Mouse (Mus musculus) neural tube, embryonic 10.5 days (tissue): ENCODE measurements around the gene Ppp1r3g.
"Not testable (repeated sequence)": the region's sequence is repeated elsewhere in the genome, so short reads cannot be mapped to it uniquely, and the experiment has no call there.

Experiments
- DNase-seq: peaks from one replicate; pipeline ENCODE4 v3.0.0-alpha.2; 2017; ENCODE audit warnings: low spot score; ENCODE audit errors: extremely low spot score

The Ppp1r3g gene

DNA sequence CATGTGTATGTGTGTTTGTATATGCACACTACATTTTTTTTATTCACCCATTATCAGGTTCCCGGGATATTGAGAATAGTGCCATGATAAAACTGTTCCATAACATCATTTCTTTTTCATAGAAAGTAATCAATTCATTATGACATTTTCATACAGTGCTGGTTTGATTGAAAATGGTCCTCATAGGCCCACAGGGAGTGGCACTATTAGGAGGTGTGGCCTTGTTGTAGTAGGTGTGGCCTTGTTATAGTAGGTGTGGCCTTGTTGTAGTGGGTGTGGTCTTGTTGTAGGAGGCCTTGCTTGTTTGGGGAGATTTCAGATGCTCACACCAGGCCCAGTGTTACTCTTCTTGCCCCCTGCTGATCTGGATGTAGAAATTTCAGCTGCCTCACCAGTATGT lies at the start of gene Ppp1r3g:
Ppp1r3g (plus strand) TSS at position 301 of the 400 bp plus-strand sequence.
- no peak for DNase-seq

- no peak for DNase-seq
These were observed 47.2 kb upstream of the Ppp1r3g start for GRCm38 (mm10) chr13:35911476-35911875.

DNA sequence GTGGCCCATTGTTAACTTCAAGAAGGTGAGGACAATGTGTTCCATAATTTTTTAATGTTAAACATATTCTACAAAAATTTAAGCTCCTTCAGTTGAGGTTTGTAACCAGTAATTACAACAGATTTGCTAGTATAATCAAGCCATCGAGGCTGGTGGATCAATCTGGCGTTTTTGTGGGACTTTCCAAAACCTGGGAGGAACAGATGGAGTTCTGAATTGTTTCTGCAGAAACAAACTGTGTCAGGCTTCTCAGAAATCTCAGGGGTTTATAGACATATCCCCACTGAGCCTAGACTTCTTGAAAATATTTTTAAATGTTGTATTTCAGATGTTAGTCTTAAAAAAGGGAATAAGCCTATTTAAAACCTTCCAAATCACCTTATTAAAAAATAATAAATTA lies 20.6 kb upstream of the Ppp1r3g start:
- no peak for DNase-seq

- DNase-seq: no peak
These were observed 18.6 kb upstream of the Ppp1r3g start for GRCm38 (mm10) chr13:35939871-35940665.

GRCm38 (mm10) chr13:35940934-35941333 lies 17.7 kb upstream of the Ppp1r3g start:
- no peak for DNase-seq

DNA sequence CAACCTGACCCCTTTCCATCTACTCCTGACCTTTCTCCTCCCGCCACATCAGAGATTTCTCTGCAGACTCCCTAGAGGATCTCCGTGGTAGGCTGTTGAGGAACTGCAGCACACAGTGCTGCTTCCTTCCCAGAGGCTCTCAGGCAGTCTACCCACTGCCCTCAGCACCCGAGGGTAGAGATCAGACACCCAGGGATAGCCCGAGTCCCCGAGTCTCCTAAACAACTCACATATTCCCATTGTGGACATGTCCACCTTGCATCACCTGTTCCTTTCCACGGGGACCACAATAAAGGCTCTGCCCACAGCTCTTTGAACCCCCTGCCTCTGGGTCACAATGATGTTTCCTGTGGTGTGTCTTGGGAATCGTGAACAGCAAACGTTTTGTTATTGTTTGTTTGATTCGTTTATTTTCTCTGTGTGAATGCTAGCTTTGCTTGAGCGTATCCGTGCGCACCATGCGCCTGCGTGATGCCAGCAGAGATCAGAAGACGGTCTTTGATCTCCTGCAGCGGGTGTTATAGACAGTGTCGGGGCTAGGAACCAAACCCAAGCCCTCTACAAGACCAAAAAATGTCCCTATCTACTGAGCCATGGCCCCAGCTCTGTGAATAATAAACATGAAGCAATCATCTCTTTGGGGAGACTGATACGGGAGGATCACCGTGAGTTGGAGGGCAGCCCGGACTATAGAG lies 11.8 kb upstream of the Ppp1r3g start:
- DNase-seq: no peak

DNA sequence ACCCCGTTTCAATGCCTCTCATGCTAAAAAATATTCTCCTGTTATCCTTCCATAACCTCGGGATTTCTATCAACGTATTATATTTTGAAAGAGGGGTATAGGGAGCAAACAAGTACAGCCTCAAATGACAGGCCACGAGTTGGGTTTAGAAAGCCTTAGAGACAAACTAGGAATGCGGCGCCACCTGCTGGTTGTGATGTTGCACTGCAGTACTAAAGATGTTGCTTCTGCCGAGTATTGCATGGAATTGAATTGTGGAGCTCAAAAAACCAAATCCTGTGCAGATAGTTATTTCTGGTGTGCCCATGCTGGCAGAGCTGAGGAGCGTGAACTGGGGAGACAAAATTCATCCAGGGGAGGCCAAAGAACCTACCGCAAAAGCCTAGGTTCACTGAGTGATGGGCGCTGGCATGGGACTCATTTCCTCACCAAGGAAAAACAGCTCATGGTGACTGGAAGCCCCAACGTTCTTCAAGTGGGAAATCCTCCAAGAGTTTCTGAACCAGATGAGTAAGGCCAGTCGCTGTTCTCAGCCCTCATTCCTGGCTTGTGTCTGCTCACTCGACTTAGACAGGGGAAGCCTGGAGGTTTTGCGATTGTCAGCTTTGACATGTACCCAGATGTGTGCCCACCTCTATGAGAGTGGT lies 11.2 kb upstream of the Ppp1r3g start:
- peak; percentile 72 for DNase-seq

- peak; percentile 27 for DNase-seq
These were observed 8.7 kb upstream of the Ppp1r3g start for GRCm38 (mm10) chr13:35949814-35950455.

GRCm38 (mm10) chr13:35959391-35960067 lies 890 bp downstream of the Ppp1r3g start:
- DNase-seq: no peak

DNA sequence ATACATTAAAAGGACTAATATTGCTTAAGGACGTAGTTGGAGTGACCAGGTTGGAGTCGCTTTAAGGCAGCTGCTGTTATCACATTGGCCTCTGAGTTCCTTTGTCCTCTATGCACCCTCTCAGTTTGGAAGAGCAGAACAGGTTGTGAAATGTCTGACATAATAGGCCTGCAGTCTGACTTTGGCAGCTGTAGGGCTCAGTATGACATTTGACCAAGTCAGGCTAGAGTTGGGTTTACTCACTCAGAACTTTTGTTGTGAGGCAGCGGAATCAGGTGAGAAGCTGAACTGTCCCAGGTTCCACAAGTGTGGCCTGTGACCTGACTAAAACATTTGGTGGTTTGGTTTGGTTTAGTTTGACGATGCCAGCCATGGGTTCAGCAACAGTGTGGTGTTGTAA lies 4.9 kb downstream of the Ppp1r3g start:
- no peak for DNase-seq

DNA sequence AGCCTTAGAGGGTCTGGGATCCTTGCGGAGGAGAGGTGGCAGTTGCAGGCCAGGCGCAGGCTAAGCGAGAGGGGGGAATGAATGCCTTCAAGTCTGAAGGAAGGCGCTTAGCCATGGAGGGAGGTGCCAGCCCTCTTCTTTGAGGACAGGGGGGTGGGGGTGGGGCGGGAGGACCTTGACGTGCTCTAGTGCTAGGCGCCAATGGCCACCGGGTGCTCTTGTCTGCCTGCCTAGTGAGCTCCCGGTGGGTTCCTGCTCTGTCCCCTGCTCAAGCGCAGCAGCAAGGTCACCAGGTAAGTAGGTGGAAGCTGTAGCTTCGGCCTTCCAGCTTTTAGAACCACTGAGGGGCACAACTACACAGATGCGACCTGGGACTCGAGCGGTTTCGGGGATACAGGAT lies 9.1 kb downstream of the Ppp1r3g start:
- no peak for DNase-seq

- no peak for DNase-seq
These were observed 9.6 kb downstream of the Ppp1r3g start for GRCm38 (mm10) chr13:35968131-35968718.

DNA sequence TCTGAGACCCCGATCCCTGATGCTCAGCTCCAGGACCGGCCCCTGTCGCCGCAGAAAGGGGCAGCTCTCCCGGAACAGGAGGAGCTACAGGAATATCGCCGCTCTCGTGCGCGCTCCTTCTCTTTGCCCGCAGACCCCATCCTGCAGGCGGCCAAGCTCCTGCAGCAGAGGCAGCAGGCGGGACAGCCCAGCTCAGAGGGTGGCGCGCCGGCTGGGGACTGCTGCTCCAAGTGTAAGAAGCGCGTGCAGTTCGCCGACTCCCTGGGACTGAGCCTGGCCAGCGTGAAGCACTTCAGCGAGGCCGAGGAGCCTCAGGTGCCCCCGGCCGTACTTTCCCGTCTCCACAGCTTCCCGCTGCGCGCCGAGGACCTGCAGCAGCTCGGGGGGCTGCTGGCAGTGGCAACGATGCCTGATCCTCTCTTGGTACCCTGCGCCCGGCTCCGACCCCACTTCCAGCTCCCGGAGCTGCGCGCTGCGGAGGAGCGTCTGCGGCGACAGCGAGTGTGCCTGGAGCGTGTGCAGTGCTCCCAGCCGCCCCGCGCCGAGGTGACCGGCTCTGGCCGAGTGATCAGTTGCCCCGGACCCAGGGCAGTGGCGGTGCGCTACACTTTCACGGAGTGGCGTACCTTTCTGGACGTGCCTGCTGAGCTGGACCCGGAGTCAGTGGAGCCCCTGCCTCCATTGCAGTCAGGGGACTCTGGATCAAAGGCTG lies 10.2 kb downstream of the Ppp1r3g start:
- DNase-seq: peak; percentile 71

DNA sequence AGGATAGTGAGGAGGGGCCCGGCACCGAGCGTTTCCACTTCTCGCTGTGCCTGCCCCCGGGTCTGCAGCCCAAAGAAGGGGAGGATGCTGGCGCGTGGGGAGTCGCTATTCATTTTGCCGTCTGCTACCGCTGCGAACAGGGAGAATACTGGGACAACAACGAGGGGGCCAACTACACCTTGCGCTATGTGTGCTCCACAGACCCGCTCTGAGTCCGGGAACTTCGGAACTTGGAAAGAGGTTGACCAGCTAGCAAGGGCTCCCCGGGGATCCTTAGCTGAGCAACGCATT lies 10.7 kb downstream of the Ppp1r3g start:
- DNase-seq: no peak

DNA sequence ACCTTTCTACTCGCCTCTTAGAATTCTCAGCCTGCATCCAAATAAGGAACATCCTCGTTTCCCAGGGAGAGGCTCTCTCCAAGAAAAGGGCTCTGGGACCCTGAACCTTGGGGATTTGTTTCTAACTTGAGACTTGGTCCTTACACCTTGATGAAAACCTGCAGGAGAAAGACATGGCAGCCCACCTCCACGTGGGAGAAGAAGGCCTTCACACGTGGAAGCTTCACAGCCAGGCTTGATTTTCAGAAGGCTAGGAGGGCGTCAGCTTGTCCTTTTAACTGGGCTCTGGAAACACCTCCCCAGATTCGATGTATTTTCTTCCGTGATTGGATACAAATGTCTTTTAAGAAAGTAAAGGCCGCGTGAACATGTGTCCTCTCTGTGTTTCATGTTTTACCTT lies 11.2 kb downstream of the Ppp1r3g start:
- peak; percentile 23 for DNase-seq

DNA sequence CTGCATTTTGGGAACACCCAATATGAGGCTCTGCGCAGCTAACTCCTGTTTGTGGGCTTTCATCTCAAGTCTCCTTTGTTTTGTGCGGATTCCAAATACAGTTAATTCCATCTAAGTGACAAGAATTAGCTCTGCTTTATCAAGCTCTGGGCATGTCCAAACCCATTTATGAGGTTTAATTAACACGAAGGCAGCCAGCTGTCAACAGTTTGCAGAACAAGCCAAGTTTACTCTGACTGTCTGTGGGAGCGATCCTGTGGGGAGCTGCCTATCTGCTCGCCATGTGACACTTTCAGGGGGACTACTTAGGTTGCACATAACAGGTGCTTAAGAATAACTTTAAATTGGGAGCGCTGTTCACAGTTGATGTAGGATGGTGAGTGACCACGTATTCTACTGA lies 18.3 kb downstream of the Ppp1r3g start:
- DNase-seq: no peak

- DNase-seq: no peak
These were observed 21.8 kb downstream of the Ppp1r3g start for GRCm38 (mm10) chr13:35980471-35980870.

DNA sequence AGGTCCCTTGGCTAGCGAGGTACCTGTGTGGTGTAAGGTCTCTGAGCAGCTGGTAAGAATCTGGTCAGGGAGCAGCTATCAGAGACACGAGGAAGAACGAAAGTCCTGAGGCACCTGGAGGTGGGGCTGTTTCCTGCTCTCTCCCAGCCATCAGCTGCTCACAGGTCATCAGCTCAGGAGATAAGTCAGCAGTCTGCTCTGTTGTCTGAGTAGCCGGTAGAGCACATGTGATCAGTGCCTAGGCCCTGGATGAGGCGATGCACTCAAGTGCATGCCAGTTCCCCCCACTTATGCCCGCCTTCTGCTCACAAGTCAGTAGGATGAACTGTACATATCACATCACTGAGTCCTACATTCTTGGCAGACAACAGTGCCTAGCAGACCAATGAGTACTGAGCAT lies 24.3 kb downstream of the Ppp1r3g start:
- no peak for DNase-seq

DNA sequence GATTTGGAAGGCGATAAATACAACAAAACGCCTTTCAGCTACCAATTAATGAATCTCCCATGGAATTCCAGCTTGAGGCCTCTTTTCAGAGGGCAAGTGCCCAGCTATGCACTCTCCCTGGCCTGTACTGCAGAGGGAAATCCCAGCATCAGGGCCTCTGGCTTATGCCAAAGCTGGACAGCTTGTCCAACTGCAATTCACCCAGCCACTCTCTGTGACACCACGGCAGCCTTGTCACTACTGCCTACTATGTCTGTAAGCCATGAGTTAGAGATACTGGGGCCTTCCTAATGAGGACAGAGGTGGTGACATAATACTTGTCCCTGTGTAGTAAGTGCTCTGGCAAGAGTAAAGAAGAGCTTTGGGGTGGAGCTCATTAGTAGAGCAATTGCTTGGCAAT lies 30.7 kb downstream of the Ppp1r3g start:
- DNase-seq: no peak

- not testable (repeated sequence) for DNase-seq
These were observed 32.5 kb downstream of the Ppp1r3g start for GRCm38 (mm10) chr13:35991185-35991584.
